Mouse (Mus musculus): ENCODE results near the gene Nppb. TPM values are rescaled to one million over a fixed set of nuclear protein-coding genes. Genes with fewer than 3 reads are reported as not detected.

Nppb gene
- polyA plus RNA-seq, 1 experiment from 2014 or later: not detected

GRCm38 (mm10) chr4:147995311-147995710, 9.7 kb downstream of the Nppb start:
- no peaks in the 10 kb centered on the region for H3K27me3 ChIP-seq (ENCODE audit: low read depth, poor library complexity, severe bottlenecking)
- no peak overlapping the region for H3K27ac ChIP-seq
- H3K36me3 ChIP-seq: no peaks in the 10 kb centered on the region
- no peaks in the 10 kb centered on the region for H3K4me1 ChIP-seq
- H3K9me3 ChIP-seq (replicated peaks): no peaks in the 10 kb centered on the region
- DNase-seq (ENCODE audit: low spot score): no peak
- H3K4me3 ChIP-seq: no peak overlapping the region
- WGBS: 85% methylated on average over 3 of the region's 3 CpGs

- Histone ChIP-seq H3K4me3 (no peak within 1 kb of the TSS), H3K9me3 (replicated peaks) (no peaks in the 10 kb centered on the region), H3K27ac (no peak within 1 kb of the TSS), H3K36me3 (peaks cover 21% of the 10 kb centered on the region), H3K4me1 (peaks cover 16% of the 10 kb centered on the region), H3K27me3 (ENCODE audit: low read depth, poor library complexity, severe bottlenecking) (no peaks in the 10 kb centered on the region)
- DNase-seq (ENCODE audit: low spot score): no peak
- WGBS: 38% methylated on average over 12 of the region's 12 CpGs
Observed at GRCm38 (mm10) chr4:148000202-148000772, 14.7 kb downstream of the Nppb start, which contains the start of gene Nppa. TSS of gene Nppa (plus strand) at chr4:148000722.

GRCm38 (mm10) chr4:148001013-148001789, 15.6 kb downstream of the Nppb start:
- 86% methylated on average over 17 of the region's 17 CpGs for WGBS
- no peak for DNase-seq (ENCODE audit: low spot score)
- Histone ChIP-seq H3K36me3 (peaks cover 30% of the 10 kb centered on the region), H3K4me3 (no peak overlapping the region), H3K27ac (no peak overlapping the region), H3K4me1 (peaks cover 19% of the 10 kb centered on the region), H3K27me3 (ENCODE audit: low read depth, poor library complexity, severe bottlenecking) (no peaks in the 10 kb centered on the region), H3K9me3 (replicated peaks) (no peaks in the 10 kb centered on the region)

GRCm38 (mm10) chr4:148001866-148002265, 16.3 kb downstream of the Nppb start:
- Histone ChIP-seq H3K27ac (no peak overlapping the region), H3K4me1 (peaks cover 19% of the 10 kb centered on the region), H3K36me3 (peaks cover 36% of the 10 kb centered on the region), H3K4me3 (no peak overlapping the region), H3K9me3 (replicated peaks) (no peaks in the 10 kb centered on the region), H3K27me3 (ENCODE audit: low read depth, poor library complexity, severe bottlenecking) (no peaks in the 10 kb centered on the region)
- 50% methylated on average over 8 of the region's 8 CpGs for WGBS
- no peak for DNase-seq (ENCODE audit: low spot score)

GRCm38 (mm10) chr4:148004361-148004760, 18.8 kb downstream of the Nppb start:
- H3K36me3 ChIP-seq: peaks cover 61% of the 10 kb centered on the region
- H3K4me3 ChIP-seq: no peak overlapping the region
- H3K9me3 ChIP-seq (replicated peaks): no peaks in the 10 kb centered on the region
- H3K27me3 ChIP-seq (ENCODE audit: low read depth, poor library complexity, severe bottlenecking): no peaks in the 10 kb centered on the region
- WGBS: 70% methylated on average over 7 of the region's 7 CpGs
- peak; percentile 46 for DNase-seq (ENCODE audit: low spot score)
- H3K27ac ChIP-seq: no peak overlapping the region
- H3K4me1 ChIP-seq: peaks cover 19% of the 10 kb centered on the region

GRCm38 (mm10) chr4:148008412-148008811, 22.8 kb downstream of the Nppb start:
- H3K4me1 ChIP-seq: peaks cover 19% of the 10 kb centered on the region
- H3K9me3 ChIP-seq (replicated peaks): no peaks in the 10 kb centered on the region
- 83% methylated on average over 4 of the region's 4 CpGs for WGBS
- no peak overlapping the region for H3K27ac ChIP-seq
- peak; percentile 38 for DNase-seq (ENCODE audit: low spot score)
- no peak overlapping the region for H3K4me3 ChIP-seq
- no peaks in the 10 kb centered on the region for H3K27me3 ChIP-seq (ENCODE audit: low read depth, poor library complexity, severe bottlenecking)
- peaks cover 99% of the 10 kb centered on the region for H3K36me3 ChIP-seq

- WGBS: 92% methylated on average over 2 of the region's 2 CpGs
- no peak for DNase-seq (ENCODE audit: low spot score)
- peaks cover 100% of the 10 kb centered on the region for H3K36me3 ChIP-seq
- H3K4me1 ChIP-seq: peaks cover 10% of the 10 kb centered on the region
- H3K4me3 ChIP-seq: no peak overlapping the region
- H3K27ac ChIP-seq: no peak overlapping the region
- H3K9me3 ChIP-seq (replicated peaks): no peaks in the 10 kb centered on the region
- H3K27me3 ChIP-seq (ENCODE audit: low read depth, poor library complexity, severe bottlenecking): no peaks in the 10 kb centered on the region
Observed at GRCm38 (mm10) chr4:148009641-148010040, 24.1 kb downstream of the Nppb start.

GRCm38 (mm10) chr4:148011332-148011731, 25.7 kb downstream of the Nppb start:
- no peak for DNase-seq (ENCODE audit: low spot score)
- Histone ChIP-seq H3K9me3 (replicated peaks) (no peaks in the 10 kb centered on the region), H3K4me1 (no peaks in the 10 kb centered on the region), H3K27me3 (ENCODE audit: low read depth, poor library complexity, severe bottlenecking) (no peaks in the 10 kb centered on the region), H3K36me3 (peaks cover 100% of the 10 kb centered on the region), H3K27ac (no peak overlapping the region), H3K4me3 (no peak overlapping the region)
- 82% methylated on average over 3 of the region's 3 CpGs for WGBS

- no peak overlapping the region for H3K4me3 ChIP-seq
- H3K27me3 ChIP-seq (ENCODE audit: low read depth, poor library complexity, severe bottlenecking): no peaks in the 10 kb centered on the region
- no peak for DNase-seq (ENCODE audit: low spot score)
- no peaks in the 10 kb centered on the region for H3K9me3 ChIP-seq (replicated peaks)
- H3K36me3 ChIP-seq: peaks cover 100% of the 10 kb centered on the region
- WGBS: 92% methylated on average over 4 of the region's 4 CpGs
- H3K27ac ChIP-seq: no peak overlapping the region
- no peaks in the 10 kb centered on the region for H3K4me1 ChIP-seq
Observed at GRCm38 (mm10) chr4:148012216-148012615, 26.6 kb downstream of the Nppb start.

GRCm38 (mm10) chr4:148015418-148015817, 29.8 kb downstream of the Nppb start:
- DNase-seq (ENCODE audit: low spot score): no peak
- Histone ChIP-seq H3K27ac (no peak overlapping the region), H3K4me3 (no peak overlapping the region), H3K9me3 (replicated peaks) (no peaks in the 10 kb centered on the region), H3K36me3 (peaks cover 100% of the 10 kb centered on the region), H3K4me1 (no peaks in the 10 kb centered on the region), H3K27me3 (ENCODE audit: low read depth, poor library complexity, severe bottlenecking) (no peaks in the 10 kb centered on the region)
- WGBS: 88% methylated on average over 10 of the region's 10 CpGs

- H3K4me1 ChIP-seq: no peaks in the 10 kb centered on the region
- H3K9me3 ChIP-seq (replicated peaks): no peaks in the 10 kb centered on the region
- no peak overlapping the region for H3K4me3 ChIP-seq
- WGBS: 79% methylated on average over 3 of the region's 3 CpGs
- no peak overlapping the region for H3K27ac ChIP-seq
- no peak for DNase-seq (ENCODE audit: low spot score)
- peaks cover 100% of the 10 kb centered on the region for H3K36me3 ChIP-seq
- no peaks in the 10 kb centered on the region for H3K27me3 ChIP-seq (ENCODE audit: low read depth, poor library complexity, severe bottlenecking)
Observed at GRCm38 (mm10) chr4:148016981-148017380, 31.4 kb downstream of the Nppb start.

- Histone ChIP-seq H3K4me3 (no peak overlapping the region), H3K9me3 (replicated peaks) (no peaks in the 10 kb centered on the region), H3K36me3 (peaks cover 100% of the 10 kb centered on the region), H3K27me3 (ENCODE audit: low read depth, poor library complexity, severe bottlenecking) (no peaks in the 10 kb centered on the region), H3K27ac (no peak overlapping the region), H3K4me1 (no peaks in the 10 kb centered on the region)
- DNase-seq (ENCODE audit: low spot score): no peak
- WGBS: 80% methylated on average over 2 of the region's 2 CpGs
Observed at GRCm38 (mm10) chr4:148018410-148018809, 32.8 kb downstream of the Nppb start.

GRCm38 (mm10) chr4:148024003-148024402, 38.4 kb downstream of the Nppb start:
- no peak overlapping the region for H3K4me3 ChIP-seq
- no peaks in the 10 kb centered on the region for H3K9me3 ChIP-seq (replicated peaks)
- H3K4me1 ChIP-seq: no peaks in the 10 kb centered on the region
- DNase-seq (ENCODE audit: low spot score): no peak
- H3K27me3 ChIP-seq (ENCODE audit: low read depth, poor library complexity, severe bottlenecking): no peaks in the 10 kb centered on the region
- WGBS: 89% methylated on average over 3 of the region's 3 CpGs
- H3K27ac ChIP-seq: no peak overlapping the region
- H3K36me3 ChIP-seq: peaks cover 98% of the 10 kb centered on the region
